ENCODE assay signal across 13 mouse cellular contexts in the genomic region with DNA sequence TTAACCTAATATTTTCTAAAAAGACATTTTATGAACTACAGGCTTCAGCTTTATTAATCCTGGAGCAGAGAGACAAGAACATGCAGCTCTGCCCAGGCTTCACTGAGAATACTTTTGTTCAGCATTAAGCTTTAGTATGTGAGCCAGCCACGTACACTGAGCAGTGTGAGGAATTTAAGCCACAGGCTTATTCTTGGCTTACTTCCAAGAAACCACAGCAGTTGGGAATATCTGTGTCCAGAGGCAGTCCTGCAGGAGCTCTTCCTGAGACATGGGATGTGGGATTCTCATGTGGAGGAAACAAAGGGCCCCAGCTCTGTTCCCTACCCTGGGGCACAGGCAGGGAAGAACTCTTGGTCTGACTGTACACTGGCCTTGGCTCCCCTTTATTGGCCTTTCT. TPM values are rescaled to one million over a fixed set of nuclear protein-coding genes. Genes with fewer than 3 reads are reported as not detected.
A peak's percentile ranks its signal among the peaks of the same experiment; 100 is the strongest.
DNase-seq lines count a peak whose midpoint lies in the region; ATAC-seq lines count a peak whose summit lies in the region.
"Had no signal": no experiment of that assay in that cellular context is flagged by ENCODE, and none has a peak within 500 bp of the region (broad histone marks: within the 10 kb centered on the region; RNA-seq: fewer than 3 reads in every experiment).

No protein-coding gene starts in this region.

- WGBS in heart, embryonic 15.5 days, result 10% methylated on average over 1 of the region's 1 CpGs
- WGBS in midbrain, embryonic 14.5 days, result 8% methylated on average over 1 of the region's 1 CpGs
- 80% methylated on average over 1 of the region's 1 CpGs for WGBS in midbrain, embryonic 10.5 days
- 8% methylated on average over 1 of the region's 1 CpGs for WGBS in embryonic facial prominence, embryonic 15.5 days
- WGBS in stomach, embryonic 15.5 days, result 18% methylated on average over 1 of the region's 1 CpGs

- H3K27me3 ChIP-seq in heart, embryonic 15.5 days, result no peaks in the 10 kb centered on the region
- H3K27me3 ChIP-seq in midbrain, embryonic 14.5 days (ENCODE audit: control insufficient read depth, insufficient read depth, low read length), result no peaks in the 10 kb centered on the region
- H3K27me3 ChIP-seq in midbrain, embryonic 10.5 days (ENCODE audit: low read depth, poor library complexity, severe bottlenecking), result peaks cover 17% of the 10 kb centered on the region
- no peaks in the 10 kb centered on the region for H3K27me3 ChIP-seq in embryonic facial prominence, embryonic 15.5 days
- no peaks in the 10 kb centered on the region for H3K27me3 ChIP-seq in stomach, embryonic 15.5 days (replicated peaks)

- H3K4me3 ChIP-seq in heart, embryonic 15.5 days, result no peak overlapping the region
- no peak overlapping the region for H3K4me3 ChIP-seq in midbrain, embryonic 14.5 days (replicated peaks; ENCODE audit: low read depth, low read length)
- H3K4me3 ChIP-seq in midbrain, embryonic 10.5 days, result no peak overlapping the region
- H3K4me3 ChIP-seq in embryonic facial prominence, embryonic 15.5 days (replicated peaks), result no peak overlapping the region
- H3K4me3 ChIP-seq in stomach, embryonic 15.5 days (replicated peaks), result no peak overlapping the region
- H3K4me3 ChIP-seq: gastrocnemius, adult 2 months had no signal

- no peaks in the 10 kb centered on the region for H3K36me3 ChIP-seq in heart, embryonic 15.5 days
- H3K36me3 ChIP-seq in midbrain, embryonic 14.5 days (ENCODE audit: control insufficient read depth, insufficient read depth, low read length), result no peaks in the 10 kb centered on the region
- H3K36me3 ChIP-seq in midbrain, embryonic 10.5 days, result no peaks in the 10 kb centered on the region
- no peaks in the 10 kb centered on the region for H3K36me3 ChIP-seq in embryonic facial prominence, embryonic 15.5 days
- H3K36me3 ChIP-seq in stomach, embryonic 15.5 days, result no peaks in the 10 kb centered on the region

- intact Hi-C loops in heart, postnatal 25 days (cut with DNase I), result loop anchor here (5.0 kb wide), 1 partner anchor 194 kb away; a partner anchor contains a TSS

- H3K27ac ChIP-seq in heart, embryonic 15.5 days, result peak overlapping the region; percentile 94
- H3K27ac ChIP-seq in midbrain, embryonic 14.5 days (replicated peaks; ENCODE audit: low read depth, low read length), result no peak overlapping the region
- no peak overlapping the region for H3K27ac ChIP-seq in midbrain, embryonic 10.5 days (replicated peaks)
- peak overlapping the region; percentile 69 for H3K27ac ChIP-seq in embryonic facial prominence, embryonic 15.5 days (replicated peaks)
- peak overlapping the region; percentile 79 for H3K27ac ChIP-seq in stomach, embryonic 15.5 days
- H3K27ac ChIP-seq: gastrocnemius, adult 2 months; liver, embryonic 14.5 days had no signal

- ATAC-seq in heart, embryonic 15.5 days (replicated peaks; ENCODE audit: insufficient number of reproducible peaks, insufficient read depth, low FRiP score, low read depth), result peak; percentile 66
- no peak for ATAC-seq in midbrain, embryonic 14.5 days (ENCODE audit: low FRiP score, low TSS enrichment)
- ATAC-seq in embryonic facial prominence, embryonic 15.5 days (ENCODE audit: insufficient number of reproducible peaks, low FRiP score, low TSS enrichment, low read depth), result peak; percentile 73
- peak; percentile 77 for ATAC-seq in stomach, embryonic 15.5 days (ENCODE audit: insufficient read depth, low FRiP score, low read depth)

- peaks cover 72% of the 10 kb centered on the region for H3K4me1 ChIP-seq in heart, embryonic 15.5 days (replicated peaks)
- 0 out of 2 replicates have a peak, but pooled peaks cover 8% of the 10 kb centered on the region for H3K4me1 ChIP-seq in midbrain, embryonic 14.5 days (ENCODE audit: control insufficient read depth, insufficient read depth, low read length)
- H3K4me1 ChIP-seq in midbrain, embryonic 10.5 days, result peaks cover 9% of the 10 kb centered on the region
- peaks cover 44% of the 10 kb centered on the region for H3K4me1 ChIP-seq in embryonic facial prominence, embryonic 15.5 days
- peaks cover 23% of the 10 kb centered on the region for H3K4me1 ChIP-seq in stomach, embryonic 15.5 days

- no peak for DNase-seq in heart, postnatal 25 days (ENCODE audit: low spot score)
- DNase-seq in midbrain, embryonic 14.5 days, result peak; percentile 70
- no peak for DNase-seq in midbrain, embryonic 10.5 days (ENCODE audit: low spot score)
- DNase-seq in urinary bladder, postnatal 4 days (ENCODE audit: low spot score in 2 of 2), result no peak
- DNase-seq in cerebellum, adult 11 months, result no peak
- DNase-seq: adrenal gland, postnatal 10 days; cerebellum, postnatal 25 days; gastrocnemius, adult 2 months; thymus, postnatal 4 days had no signal

- 0 out of 2 replicates have a peak overlapping the region, but pooled peaks have one; percentile 19 for H3K9ac ChIP-seq in heart, embryonic 15.5 days
- H3K9ac ChIP-seq in midbrain, embryonic 14.5 days (replicated peaks; ENCODE audit: low read length), result no peak overlapping the region
- H3K9ac ChIP-seq in embryonic facial prominence, embryonic 15.5 days, result no peak overlapping the region
- H3K9ac ChIP-seq in stomach, embryonic 15.5 days, result no peak overlapping the region
- H3K9ac ChIP-seq: liver, embryonic 14.5 days had no signal

- no peaks in the 10 kb centered on the region for H3K9me3 ChIP-seq in heart, embryonic 15.5 days (replicated peaks)
- no peaks in the 10 kb centered on the region for H3K9me3 ChIP-seq in midbrain, embryonic 14.5 days (ENCODE audit: control insufficient read depth, low read length)
- no peaks in the 10 kb centered on the region for H3K9me3 ChIP-seq in midbrain, embryonic 10.5 days (replicated peaks)
- H3K9me3 ChIP-seq in embryonic facial prominence, embryonic 15.5 days (replicated peaks), result no peaks in the 10 kb centered on the region
- no peaks in the 10 kb centered on the region for H3K9me3 ChIP-seq in stomach, embryonic 15.5 days

- H3K4me2 ChIP-seq in heart, embryonic 15.5 days, result 0 out of 2 replicates have a peak overlapping the region, but pooled peaks have one; percentile 5
- no peak overlapping the region for H3K4me2 ChIP-seq in midbrain, embryonic 14.5 days (ENCODE audit: low read length)
- no peak overlapping the region for H3K4me2 ChIP-seq in embryonic facial prominence, embryonic 15.5 days (replicated peaks)
- no peak overlapping the region for H3K4me2 ChIP-seq in stomach, embryonic 15.5 days

RNA-seq across cellular contexts. Expression of a gene that starts 57.1 kb away (rescaled TPM):
- polyA plus RNA-seq in heart, embryonic 15.5 days (2015; fragmentation: Nextera tagmentation; extraction: Ambion mirVana), result 19.6 and 21.6 TPM in 2 replicates
- 10 to 100 TPM; 34.5 to 43.4 TPM for total RNA-seq in heart, postnatal 25 days (2021)
- polyA plus RNA-seq in midbrain, embryonic 14.5 days (2014; fragmentation: Nextera tagmentation; extraction: Ambion mirVana), result 46.8 and 48.7 TPM in 2 replicates
- polyA plus RNA-seq in midbrain, embryonic 10.5 days (2016; fragmentation: Nextera tagmentation; extraction: Ambion mirVana), result 27.7 and 30.2 TPM in 2 replicates
- polyA plus RNA-seq in embryonic facial prominence, embryonic 15.5 days (2015; fragmentation: Nextera tagmentation; extraction: Ambion mirVana), result 36.1 TPM in 2 replicates
- 28.7 and 30.8 TPM in 2 replicates for polyA plus RNA-seq in stomach, embryonic 15.5 days (2015; fragmentation: Nextera tagmentation; extraction: Ambion mirVana)

Comparison
In these comparisons a context has a peak if more than half of its experiments do, and no peak if none do; other contexts are left out.
1. H3K27ac ChIP-seq: peak in heart, embryonic 15.5 days (single experiment), embryonic facial prominence, embryonic 15.5 days (single experiment) and stomach, embryonic 15.5 days (single experiment); none in midbrain, embryonic 14.5 days (single experiment) and midbrain, embryonic 10.5 days (single experiment).